Mouse (Mus musculus): ENCODE results near the gene Tymp.

The Tymp gene

DNA sequence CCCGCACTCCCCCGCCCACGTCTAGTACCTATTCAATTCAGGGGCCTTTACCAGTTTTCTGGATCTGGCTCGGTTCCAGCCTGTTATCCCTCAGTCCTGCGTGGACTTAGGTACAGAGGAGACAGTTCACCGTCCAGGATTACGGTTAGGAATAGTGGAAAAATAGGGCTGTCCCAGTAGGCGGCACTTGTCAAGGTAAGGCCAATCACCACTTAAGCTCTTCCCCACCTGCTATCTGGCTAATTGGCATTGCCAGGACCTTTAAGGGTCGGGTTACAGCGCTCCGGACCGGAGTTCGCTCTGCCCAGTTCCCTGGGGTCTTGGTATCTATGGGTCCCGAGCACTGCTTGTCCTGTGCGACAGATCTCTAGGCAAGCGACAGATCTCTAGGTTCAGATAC, at the start of gene Tymp:
TSS of gene Tymp (minus strand) at position 83 of the 400 bp plus-strand sequence.
- DNase-seq (ENCODE audit: low spot score in 2 of 2): no peak

GRCm38 (mm10) chr15:89425711-89426121, 48.9 kb upstream of the Tymp start, which contains the start of gene Cpt1b:
Gene Cpt1b, minus strand, starts transcription at chr15:89425863.
- DNase-seq (ENCODE audit: low spot score in 2 of 2): no peak

GRCm38 (mm10) chr15:89424621-89425020, 47.8 kb upstream of the Tymp start:
- no peak for DNase-seq (ENCODE audit: low spot score in 2 of 2)

GRCm38 (mm10) chr15:89421938-89422337, 45.1 kb upstream of the Tymp start:
- no peak for DNase-seq (ENCODE audit: low spot score in 2 of 2)

DNA sequence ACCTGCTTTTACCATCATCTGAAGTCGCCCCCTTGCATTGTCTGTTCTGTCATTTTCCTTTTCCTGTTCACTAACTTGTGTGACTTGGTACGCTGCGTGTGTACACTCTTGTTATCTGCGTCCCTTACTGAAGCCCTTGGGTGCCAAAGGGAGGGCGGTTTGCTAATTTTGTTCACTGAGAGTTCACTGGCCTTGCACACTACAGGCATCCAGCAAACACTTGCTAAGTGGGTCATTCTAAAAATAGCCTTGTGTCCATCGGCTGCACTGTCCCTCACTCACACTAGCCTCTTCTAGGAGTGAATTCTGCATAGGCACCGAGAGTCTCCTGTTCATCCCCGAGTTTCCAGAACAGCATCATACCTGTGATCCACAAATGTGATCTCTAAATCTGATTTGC, 38.4 kb upstream of the Tymp start:
- DNase-seq (ENCODE audit: low spot score in 2 of 2): no peak

- DNase-seq (ENCODE audit: low spot score in 2 of 2): no peak
These were observed 33.3 kb upstream of the Tymp start, which contains the start of gene Syce3 for GRCm38 (mm10) chr15:89410118-89410517. Gene Syce3, minus strand, starts transcription at chr15:89410503.

DNA sequence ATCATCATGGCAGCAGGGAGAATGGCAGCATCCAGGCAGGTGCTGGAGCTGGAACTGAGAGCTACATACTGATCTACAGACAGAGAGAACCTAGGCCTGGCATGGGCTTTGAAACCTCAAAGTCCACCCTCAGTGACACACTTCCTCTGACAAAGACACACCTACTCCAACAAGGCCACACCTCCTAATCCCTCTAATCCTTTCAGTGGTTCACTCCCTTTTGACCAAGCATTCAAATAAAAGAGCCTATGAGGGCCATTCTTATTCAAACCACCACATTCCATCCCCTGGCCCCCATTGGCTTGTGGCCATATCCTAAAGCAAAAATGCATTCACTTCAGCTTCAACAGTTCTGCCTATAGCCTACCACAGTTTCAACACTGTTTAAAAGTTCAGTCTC, 29.9 kb upstream of the Tymp start:
- DNase-seq (ENCODE audit: low spot score in 2 of 2): no peak

DNA sequence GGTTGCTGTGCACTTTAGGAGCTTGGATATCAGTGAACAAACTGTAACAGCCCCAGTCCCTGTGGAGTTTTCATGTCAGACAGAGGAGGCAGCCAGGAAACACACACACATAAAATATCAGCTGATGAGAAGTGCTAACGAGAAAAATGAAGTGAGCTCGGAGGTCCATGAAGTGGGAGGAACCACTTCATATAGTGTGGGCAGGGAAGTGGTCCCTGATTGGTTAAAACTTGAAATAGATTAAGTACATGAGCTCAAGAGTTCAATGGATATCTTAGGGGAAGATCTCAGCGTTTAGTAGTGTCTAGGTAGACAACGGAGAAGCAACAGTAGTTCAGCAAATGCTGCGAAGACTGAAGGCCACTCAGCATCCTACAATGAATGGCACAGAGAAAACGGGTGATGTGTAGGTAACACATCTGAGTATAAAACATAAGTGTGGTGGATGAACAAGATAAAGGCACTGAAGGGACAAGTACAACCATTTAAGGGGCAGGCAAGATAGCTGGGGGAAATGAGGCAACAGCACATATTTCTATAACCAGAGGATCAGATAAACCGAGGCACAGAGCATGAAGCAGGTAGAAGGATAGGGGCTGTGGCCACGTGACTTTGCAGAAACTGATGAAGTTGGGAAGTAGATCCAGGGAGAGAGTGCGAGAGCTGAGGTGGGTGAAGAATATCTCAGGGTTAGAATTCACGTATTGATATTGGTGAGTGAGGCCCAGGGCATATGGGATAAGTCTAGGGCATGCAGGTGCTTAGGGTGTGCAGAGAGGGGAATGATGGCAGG, 28.2 kb upstream of the Tymp start:
- DNase-seq (ENCODE audit: low spot score in 2 of 2): no peak

DNA sequence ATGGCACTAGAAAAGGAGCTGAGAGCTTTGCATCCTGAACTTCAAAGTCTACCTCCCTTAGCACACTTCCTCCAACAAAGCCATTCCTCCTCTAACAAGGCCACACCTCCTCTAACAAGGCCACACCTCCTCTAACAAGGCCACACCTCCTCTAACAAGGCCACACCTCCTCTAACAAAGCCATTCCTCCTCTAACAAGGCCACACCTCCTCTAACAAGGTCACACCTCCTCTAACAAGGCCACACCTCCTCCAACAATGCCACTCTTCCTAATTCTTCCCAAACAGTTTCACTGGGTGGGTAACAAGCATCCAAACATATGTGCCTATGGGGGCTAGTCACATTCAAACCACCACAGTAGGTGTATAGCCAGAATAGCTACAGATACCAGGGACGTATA, 25.6 kb upstream of the Tymp start:
- DNase-seq (ENCODE audit: low spot score in 2 of 2): no peak

- DNase-seq (ENCODE audit: low spot score in 2 of 2): no peak
These were observed 22.9 kb upstream of the Tymp start for GRCm38 (mm10) chr15:89399716-89400115.

DNA sequence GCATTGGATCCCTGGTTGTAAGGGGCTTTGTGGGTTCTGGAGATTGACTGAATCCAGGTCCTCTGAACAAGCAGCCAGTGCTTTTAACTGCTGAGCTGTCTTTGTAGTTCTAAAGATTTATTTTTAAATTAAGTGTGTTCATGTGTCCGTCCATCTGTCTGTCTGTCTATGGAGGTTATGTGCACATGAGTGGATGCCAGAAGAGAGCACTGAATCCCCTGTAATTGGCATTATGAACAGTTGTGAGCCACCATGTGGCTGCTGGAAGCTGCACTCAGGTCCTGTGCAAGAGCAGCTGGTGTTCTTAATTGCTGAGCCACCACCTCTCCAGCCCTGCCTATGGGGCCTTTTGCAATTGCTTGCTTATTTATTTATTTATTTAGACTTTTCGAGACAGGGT, 21.3 kb upstream of the Tymp start:
- no peak for DNase-seq (ENCODE audit: low spot score in 2 of 2)

DNA sequence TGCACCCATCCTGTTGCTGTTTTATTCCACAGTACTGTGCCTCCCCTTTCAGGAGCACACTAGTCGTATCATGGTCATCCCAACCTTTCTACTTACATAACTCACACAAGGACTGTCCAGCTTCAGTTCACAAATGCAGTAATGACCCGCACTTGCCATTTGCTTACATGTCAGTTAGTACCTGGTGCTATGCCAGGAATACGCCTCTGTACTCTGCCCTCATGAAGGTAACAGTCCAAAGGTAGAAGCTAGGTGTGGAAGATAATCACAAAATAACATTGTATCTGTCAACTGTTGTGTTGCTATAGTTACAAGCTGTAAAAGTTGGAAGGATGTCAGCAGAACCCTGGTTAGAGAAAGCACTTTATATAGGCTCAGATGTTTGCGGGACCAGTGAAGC, 20.0 kb upstream of the Tymp start:
- DNase-seq (ENCODE audit: low spot score in 2 of 2): no peak

DNA sequence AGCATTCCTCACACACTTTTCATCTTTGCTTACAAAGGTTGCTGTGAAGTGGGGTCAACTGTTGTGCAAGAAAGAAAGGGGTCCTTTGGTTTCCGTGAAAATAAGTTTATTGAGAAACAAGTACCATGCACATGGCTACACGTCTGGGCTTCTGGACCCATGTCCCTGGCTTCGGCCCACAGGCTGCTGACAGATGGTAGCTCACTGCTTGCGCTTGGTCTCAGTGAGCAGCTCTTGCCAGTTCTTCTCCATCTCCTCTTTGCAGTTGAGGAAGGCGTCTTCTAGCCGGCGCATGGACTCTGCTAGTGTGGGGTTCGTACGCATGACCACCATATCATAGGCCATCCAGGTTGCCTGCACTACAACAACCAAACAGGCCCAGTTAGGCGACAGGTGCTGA, 13.2 kb upstream of the Tymp start:
- no peak for DNase-seq (ENCODE audit: low spot score in 2 of 2)

- DNase-seq (ENCODE audit: low spot score in 2 of 2): peak; percentile 23 to 47
These were observed 10.3 kb upstream of the Tymp start for GRCm38 (mm10) chr15:89387127-89387526.

DNA sequence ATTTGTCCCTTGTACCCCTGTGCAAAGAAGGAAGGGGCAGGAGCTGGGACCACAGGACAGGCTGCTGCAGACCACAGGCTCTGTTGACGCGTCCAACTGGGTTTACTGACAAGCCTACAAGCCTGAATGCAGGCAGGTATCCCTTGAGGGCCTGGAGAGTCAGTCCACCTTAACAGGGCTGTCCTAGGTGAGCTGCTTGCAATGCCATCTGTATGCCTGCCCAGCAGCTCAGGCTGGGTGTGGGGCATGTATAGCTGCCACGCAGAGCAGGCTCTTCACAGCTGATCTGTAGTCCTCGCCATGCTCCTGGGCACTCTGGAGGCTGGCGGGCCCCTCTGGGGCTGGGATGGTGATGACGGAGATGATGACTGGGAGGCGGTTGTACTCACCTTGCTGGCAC, 7.8 kb upstream of the Tymp start, which contains the start of gene Klhdc7b:
TSS of gene Klhdc7b (plus strand) at position 301 of the 400 bp plus-strand sequence.
- no peak for DNase-seq (ENCODE audit: low spot score in 2 of 2)

DNA sequence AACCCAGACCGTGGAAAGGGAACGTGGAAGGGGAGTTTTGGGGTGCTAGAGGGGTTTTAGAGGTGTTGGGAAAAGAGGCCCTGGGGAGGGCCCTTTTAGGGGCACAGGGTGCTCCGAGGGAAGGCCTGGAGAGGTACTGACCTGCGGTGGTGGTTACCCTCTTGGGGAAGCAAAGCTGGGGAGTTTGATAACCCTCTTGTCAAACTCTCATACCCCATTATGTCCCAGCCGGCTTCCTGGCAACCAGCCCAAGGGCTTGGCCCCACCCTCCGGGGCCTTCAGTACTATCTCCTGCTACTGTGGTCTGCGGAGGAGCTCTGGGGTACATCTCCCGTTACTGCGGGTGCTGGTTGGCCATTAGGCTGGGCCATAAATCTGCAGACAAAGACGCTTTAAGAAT, 2.6 kb upstream of the Tymp start:
- DNase-seq (ENCODE audit: low spot score in 2 of 2): no peak

DNA sequence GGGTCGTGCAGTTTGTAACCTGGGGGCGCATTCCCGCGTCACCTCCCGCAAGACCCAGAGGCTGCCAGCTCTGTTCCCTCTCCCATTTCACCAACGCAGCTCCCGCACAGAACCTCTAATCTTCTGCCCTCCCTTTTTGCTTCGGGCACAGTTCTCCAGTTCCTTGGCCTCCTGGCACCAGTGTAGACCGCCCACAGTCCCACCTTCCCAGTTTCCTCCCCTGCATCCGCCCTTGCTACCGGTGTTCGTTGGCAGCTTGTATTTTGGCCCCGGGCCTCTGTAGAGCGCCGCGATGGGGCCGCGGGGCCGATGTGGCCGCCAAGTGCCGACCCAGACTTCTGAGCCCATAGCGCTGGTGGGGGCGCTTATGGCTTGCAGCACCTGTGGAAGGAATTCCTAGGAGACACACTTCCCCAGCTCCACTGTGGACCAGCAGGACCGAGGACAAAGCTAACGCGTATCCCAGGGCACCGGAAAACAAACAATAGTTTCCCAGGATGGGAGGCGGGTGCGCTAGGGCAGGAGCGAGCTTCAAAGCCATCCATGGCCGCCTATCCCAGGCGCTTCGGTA, 2.1 kb upstream of the Tymp start, which contains the start of gene Odf3b:
TSS of gene Odf3b (minus strand) at position 452 of the 571 bp plus-strand sequence.
- DNase-seq (ENCODE audit: low spot score in 2 of 2): peak in 1 of 2 experiments; percentile 35

GRCm38 (mm10) chr15:89377938-89378828, 1.3 kb upstream of the Tymp start:
- no peak for DNase-seq (ENCODE audit: low spot score in 2 of 2)

- DNase-seq (ENCODE audit: low spot score in 2 of 2): no peak
These were observed 523 bp upstream of the Tymp start for GRCm38 (mm10) chr15:89377362-89377761.

GRCm38 (mm10) chr15:89376040-89376439, 799 bp downstream of the Tymp start:
- no peak for DNase-seq (ENCODE audit: low spot score in 2 of 2)

DNA sequence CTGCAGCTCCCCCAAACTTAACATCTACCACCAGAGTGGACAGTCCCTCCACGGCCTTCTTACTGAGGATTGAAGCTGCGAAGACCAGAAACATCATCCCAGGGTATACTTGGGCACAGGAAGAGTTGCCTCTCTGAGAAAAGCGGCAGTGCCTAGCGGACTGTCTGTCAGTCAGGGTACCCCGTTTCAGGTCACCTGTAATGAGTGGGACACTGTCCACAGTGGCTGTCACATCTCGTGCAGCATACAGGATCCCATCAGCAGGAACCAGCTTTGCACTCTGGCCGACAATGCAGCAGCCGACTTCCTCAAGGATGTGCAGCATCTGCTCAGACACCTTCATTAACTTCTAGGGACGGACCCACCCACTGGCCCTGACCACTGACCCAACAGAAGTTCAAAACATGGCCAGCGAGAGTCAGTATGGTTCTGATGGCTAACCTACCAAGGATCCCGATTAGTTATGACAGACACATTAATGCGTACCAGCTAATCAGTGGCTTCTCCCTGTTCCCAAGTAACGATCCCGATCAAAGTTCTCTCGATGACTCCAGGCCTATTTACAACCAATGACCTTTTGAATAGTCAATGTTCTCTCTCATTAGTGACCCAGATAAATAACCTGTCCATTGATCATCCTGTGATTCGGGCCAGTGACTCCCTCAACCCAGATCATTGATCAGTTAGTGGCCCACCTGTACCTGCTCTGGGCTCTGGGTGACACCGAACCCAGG, 1.9 kb downstream of the Tymp start:
- DNase-seq (ENCODE audit: low spot score in 2 of 2): no peak
